Mouse (Mus musculus): ENCODE measurements around the gene Cdhr5. TPM values are rescaled to one million over a fixed set of nuclear protein-coding genes. Genes with fewer than 3 reads are reported as not detected.
"Not testable (repeated sequence)": the region's sequence is repeated elsewhere in the genome, so short reads cannot be mapped to it uniquely, and the experiment has no call there.

Cdhr5 gene
- total RNA-seq, 4 experiments from 2014 or later = not detected

DNA sequence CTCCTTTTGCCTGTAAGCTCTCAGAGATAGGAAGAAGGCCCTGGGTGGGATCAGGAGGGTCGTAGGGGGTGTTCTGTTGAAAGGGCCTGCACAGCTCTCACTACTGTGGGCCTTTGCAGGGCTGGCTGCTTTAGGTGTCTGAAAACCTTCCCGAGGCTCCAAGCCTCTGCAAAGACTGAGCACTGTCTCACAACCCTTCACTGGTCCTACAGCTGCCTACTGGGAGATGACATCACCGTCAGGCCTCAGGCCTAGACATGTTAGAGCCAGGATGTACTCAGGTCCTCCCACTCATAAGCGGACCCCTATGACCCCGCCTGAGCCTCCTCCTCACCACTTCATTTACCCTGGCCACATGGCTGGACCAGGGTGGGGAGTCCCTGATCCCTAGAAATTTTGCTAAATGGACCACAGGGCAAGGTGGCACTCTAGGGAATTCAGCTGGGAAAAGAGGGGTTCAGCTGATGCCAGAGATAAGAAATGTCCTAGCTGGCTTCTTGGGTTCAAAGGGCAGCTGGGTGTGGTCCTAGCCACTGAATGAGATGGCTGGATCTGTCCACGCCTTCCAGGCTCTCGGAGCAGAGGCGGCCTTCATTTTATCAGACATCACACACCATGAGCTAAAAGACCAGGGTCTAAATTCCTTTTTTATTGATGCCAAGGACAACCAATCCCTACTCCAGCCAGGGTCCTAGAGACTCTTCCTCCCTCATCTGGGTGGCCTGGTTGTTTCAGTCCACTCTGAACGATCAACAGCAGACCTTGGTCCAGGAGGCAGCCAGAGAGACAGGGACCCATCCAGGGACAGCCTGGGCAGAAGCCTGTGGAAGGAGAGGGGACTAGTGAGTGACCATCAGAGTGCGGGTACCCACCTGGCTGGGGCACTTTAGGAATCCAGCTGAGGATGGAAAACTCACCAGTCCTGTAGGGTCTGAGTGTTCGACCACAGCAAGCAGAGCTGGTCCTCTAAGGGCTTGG is 1.4 kb upstream of the Cdhr5 start:
- no peak for DNase-seq (ENCODE audit: low spot score in 2 of 2)

DNA sequence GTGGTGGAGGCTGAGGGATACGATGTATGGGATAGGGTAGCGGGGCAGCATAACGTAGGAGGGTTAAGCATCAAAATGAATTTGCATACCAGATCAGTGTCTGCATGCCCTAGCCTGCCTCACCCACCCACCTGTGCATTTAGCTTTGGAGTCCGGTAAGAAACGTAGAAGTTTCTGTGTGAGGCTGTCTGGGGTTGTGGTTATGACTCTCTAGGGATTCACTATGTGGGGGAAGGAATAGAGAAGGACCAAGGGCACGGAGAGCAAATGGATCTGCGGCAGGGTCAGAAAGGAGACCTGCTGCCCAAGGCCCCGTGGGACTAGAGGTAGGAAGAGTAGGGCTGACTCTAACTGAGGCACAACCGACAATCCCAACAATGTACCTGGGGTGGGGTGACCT is 1.2 kb downstream of the Cdhr5 start:
- no peak for DNase-seq (ENCODE audit: low spot score in 2 of 2)

DNA sequence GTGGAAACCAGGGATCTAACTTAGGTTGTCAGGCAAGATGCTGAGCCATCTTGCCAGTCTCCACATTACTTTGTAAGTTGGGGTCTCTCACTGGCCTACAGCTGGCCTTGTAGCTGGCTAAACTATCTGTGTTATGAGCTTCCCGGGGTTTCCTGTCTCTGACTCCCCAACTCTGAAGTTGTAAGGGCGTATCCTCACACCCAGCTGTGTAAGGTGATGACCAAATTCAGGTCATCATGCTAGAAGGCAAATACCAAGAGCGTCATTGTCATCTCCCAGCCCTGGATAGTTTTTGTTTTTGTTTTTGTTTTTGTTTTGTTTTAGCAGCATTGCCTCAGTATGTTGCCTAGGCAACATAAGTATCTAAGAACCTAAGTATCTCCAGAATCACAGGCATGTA is 6.0 kb downstream of the Cdhr5 start:
- no peak for DNase-seq (ENCODE audit: low spot score in 2 of 2)

DNA sequence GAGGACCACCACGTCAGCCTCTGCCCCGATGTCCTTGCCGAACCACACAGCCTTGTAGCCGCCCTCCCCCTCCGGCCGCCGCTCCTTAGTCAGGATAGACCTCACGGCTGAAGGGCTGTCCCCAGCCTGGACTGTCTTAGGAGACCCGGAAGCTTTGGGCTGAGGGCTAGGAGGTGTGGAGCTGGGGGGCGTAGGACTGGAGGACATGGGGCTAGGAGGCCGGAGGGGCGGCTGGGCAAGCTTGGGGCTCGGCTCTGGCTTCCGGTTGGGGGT is 7.4 kb downstream of the Cdhr5 start:
- no peak for DNase-seq (ENCODE audit: low spot score in 2 of 2)

DNA sequence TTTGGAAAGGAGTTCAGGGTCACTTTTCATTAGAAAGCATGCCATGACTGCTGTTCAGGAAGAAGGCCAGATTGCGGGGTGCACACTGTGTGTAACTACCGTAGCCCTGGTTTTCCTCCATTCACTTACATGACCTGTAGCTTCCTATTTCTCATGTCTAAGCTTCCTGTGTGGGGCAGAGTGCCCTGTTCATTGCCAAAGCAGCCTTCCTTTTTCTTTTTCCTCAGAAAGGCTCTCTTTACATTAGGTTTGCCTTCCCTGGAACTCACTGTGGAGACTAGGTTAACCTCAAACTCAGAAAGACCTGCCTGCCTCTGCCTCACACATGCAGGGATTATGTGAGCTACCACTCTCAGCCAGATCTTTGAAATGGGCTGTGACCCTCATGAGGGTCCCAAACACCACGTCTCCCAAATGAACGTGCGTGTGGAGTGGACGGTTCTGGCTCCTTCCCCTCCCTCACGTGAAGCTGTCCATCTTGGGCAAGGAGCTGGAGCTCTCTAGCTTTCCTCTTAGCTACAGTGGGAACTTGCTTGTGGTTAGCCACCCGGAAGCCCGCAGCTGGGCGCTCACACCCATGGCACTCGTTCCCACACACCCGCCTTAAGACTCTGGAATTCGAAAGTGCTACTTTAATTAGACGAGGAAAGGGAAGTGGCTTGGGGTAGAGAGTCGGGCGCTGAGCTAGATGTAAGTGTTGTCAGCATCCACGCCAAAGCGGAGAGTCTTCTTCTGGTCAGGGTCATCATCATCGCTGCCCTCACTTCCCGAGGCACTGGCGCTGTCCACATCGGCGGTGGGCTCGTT is 7.9 kb downstream of the Cdhr5 start:
- DNase-seq (ENCODE audit: low spot score in 2 of 2) = no peak

DNA sequence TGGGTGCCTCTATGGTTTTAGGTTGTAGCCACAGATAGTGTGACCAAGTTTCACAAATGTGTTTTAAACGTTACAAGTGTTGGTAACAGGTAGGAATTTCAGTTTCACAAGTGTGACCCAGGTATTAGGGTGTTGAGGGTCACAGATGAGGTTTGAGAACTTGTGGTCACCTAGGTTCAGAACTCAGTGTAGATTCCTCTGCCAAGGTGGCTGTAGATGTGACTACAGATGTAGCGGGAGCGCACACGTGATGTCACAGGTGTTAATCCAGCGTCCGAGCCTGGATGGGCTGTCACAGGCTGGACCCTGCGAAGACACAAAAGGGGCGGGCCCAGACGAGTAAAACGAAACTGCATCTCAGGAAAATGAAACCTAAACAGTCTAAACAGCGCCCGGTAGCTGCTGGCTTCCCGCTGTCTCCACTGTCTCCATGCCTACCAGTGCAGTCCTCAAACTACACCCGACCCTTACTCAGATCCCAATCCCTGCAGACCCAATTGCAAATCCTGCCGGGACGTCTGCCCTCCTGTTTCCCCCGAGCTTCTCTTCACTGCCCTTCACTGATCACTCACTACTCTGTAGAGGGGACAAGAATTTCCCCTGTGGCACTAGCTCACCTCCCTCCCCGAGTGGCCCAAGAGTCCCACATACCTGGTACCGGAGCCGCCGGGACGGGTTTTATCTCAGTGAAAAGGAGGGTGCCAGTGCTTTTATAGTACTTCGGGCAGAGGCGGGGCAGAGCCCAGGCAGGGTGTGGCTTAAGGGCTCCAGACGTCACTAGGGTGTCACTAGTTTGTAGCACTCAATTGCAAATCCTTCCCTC is 10.6 kb downstream of the Cdhr5 start, which contains the start of gene Irf7:
Gene Irf7 (minus strand): TSS at position 743 of the 823 bp plus-strand sequence.
- no peak for DNase-seq (ENCODE audit: low spot score in 2 of 2)

DNA sequence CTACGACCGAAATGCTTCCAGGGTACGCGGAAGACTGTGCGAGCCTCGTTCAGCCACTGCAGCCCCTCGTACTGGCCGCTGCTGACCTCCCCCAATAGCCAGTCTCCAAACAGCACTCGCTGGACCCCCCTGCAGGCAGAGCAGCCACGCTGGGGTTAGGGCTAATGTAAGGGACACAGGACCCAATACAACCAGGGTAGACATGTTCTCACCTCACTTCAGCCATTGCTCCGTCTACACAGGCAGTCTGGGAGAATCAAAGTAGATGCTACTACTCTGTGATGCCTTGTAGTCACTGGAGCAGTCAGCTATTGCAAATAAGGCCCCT is 11.2 kb downstream of the Cdhr5 start:
- no peak for DNase-seq (ENCODE audit: low spot score in 2 of 2)

DNA sequence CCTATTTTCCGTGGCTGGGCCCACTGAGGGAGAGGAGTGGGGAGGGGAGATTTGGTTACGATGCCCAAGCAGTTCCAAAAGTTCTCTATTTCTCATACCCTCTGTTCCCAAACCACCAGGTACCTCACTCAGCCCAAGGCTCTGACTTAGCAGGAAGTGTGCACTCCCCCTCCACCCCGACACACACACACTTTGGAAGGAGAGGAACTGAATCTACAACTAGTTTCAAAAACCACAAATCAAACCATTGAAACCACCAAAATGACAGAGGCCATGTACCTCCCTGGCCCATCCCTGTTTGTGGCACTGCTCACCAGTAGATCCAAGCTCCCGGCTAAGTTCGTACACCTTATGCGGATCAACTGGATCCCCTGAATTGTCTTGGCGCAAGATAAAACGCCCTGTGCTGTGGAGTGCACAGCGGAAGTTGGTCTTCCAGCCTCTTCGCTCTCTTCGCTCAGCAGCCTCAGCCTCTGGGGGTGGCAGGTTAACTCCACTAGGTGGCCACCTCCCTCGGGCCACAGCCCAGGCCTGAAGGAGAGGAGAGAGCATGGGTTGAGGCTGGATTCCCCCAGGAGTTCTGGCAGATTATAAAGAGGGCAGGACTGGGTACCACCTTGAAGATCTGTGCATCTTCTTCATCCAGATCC is 11.7 kb downstream of the Cdhr5 start:
- DNase-seq (ENCODE audit: low spot score in 2 of 2) = no peak

DNA sequence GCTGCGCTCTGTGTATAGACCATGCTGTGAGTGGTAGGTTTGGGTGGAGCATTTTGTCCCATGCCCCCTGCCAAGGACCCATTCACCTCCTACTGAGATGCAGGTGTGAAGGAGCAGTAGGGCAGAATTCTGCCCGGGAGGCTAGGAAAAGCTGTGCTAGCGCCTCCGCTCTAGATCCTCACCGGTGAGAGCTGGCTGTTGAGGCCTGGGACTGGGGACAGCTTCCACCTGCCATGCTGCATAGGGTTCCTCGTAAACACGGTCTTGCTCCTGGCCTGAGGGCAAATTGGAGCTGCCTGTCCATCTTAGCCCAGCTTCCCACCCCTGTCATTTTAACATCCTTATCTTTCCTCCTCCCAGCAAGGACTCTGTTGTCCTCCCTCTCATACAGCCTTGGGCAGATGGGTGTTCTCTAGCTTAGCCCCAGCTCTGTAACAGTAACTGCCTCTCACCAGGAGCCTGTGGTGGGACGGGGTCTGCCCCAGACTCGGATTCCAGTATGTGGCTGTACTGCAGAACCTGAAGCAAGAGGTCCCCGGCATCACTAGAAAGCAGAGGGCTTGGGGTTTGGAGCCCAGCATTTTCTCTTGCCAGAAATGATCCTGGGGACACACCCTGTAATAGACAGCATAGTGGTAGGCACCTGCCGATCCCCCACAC is 12.4 kb downstream of the Cdhr5 start:
- no peak for DNase-seq (ENCODE audit: low spot score in 2 of 2)

DNA sequence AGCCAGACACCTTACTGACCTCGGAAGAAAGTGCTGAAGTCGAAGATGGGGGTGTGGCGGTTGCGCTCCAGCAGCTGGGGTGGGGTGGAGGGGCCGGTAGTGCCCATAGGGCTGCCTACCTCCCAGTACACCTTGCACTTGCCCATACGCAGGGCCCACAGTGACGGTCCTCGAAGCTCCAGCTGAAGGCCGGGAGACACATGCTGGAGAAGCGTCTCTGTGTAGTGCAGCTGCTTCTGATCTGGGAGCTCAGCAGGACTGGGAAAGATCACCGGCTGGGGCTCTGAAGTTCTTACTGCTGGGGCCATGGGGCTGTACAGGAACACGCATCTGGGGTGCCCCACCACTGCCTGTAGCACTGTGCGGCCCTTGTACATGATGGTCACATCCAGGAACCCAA is 12.9 kb downstream of the Cdhr5 start:
- no peak for DNase-seq (ENCODE audit: low spot score in 2 of 2)

DNA sequence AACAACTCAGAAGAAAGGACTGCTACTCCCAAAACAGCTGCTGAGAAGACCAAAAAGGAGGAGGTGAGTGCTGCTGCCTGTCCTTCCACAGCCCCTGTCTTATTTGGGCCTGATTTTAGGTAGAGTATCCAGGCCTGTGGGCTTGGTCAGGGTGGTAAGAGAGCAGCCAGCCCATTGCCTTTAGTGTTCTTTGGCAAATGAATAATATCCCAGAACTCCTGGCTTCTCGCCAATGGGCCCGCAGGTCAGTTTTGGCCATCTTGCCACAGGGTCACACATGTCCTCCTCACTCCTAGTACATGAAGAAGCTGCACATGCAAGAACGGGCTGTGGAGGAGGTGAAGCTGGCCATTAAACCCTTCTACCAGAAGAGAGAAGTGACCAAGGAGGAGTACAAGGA is 15.1 kb downstream of the Cdhr5 start:
- DNase-seq (ENCODE audit: low spot score in 2 of 2) = no peak

DNA sequence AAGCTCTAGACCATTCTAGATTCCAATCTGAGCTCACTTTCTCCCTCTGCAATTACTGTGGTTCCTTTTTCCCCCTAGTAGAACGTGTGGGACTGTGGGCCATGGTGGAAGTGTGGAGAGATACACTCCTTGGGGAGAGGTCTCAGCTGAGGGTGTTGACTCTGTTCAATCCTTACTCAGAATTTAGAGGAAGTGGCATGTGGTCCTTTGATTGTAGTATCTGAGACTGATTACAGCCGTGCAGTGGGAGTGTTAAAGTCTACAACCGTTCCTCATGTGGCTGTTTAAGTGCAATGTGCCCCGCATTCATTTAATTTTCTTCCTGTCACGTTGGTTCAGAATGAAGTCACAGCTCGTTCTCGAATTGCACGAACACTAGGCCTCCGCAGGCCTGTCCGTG is 20.4 kb downstream of the Cdhr5 start:
- no peak for DNase-seq (ENCODE audit: low spot score in 2 of 2)

DNA sequence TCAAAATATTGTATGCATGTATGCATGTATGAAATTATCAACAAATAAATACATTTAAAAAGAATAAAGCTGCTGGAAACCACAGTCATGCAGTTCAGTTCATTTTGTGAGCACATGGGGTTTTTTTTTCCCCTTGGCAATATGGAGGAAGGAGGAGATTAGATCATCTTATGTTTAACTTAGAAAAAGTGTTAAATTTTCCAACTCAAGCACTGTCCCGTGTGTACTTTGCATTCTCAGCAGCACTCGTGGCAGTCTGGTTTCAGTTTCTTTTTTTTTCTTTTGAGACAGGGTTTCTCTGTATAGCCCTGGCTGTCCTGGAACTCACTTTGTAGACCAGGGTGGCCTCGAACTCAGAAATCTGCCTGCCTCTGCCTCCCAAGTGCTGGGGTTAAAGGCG is 26.1 kb downstream of the Cdhr5 start:
- not testable (repeated sequence) for DNase-seq (ENCODE audit: low spot score in 2 of 2)

DNA sequence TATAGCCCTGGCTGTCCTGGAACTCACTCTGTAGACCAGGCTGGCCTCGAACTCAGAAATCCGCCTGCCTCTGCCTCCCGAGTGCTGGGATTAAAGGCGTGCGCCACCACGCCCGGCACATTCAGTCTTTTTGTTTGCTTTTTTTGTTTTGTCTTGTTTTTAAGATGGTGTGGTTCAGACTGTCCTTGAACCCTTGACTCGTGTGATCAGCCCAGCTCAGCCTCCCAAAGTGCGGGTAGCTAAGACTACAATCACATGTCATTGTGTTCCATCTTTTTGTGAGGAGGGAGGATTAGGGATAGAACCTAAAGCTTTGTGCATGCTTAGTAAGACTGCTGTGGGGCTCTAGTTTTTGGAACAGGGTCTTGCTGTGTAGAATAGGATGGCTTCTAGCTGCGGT is 45.0 kb downstream of the Cdhr5 start:
- DNase-seq (ENCODE audit: low spot score in 2 of 2) = no peak

DNA sequence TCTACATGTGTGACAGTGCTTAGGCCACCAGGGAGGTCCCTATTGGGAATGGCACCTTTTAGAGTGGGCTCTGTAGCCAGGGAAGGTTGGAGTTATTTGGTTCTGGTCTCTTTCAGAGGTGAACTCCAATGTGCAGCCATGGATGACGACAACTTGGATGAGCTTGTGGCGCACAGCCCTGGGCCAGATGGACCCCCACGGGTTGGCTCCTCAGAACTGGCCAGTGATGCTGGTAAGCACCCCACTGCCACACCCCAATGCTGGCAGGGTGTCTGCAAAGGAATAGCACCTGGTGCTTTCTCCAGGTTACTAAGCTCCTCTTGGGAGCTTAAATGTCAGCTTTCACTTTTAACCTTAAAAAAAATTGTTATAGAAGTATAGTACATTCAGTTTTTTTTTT is 45.5 kb downstream of the Cdhr5 start:
- no peak for DNase-seq (ENCODE audit: low spot score in 2 of 2)

DNA sequence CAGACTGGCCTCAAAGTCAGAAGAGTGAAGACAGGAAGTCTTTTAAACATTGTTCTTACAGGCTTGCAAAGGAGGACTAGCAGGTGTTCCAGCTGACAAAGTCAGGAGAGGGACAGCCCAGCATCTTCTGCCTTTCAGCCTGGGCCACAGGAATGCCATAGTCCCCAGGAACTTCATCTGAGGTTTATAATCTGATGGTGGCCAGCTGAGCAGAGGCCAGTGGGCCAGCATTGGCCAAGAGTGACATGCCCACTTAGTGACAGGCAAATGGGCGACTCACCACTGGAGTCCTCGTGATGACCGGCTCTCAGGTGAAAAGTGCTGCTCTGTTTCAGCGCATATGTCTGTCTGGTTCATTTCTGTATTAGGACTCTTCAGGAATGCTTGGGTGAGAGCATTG is 46.0 kb downstream of the Cdhr5 start:
- no peak for DNase-seq (ENCODE audit: low spot score in 2 of 2)

DNA sequence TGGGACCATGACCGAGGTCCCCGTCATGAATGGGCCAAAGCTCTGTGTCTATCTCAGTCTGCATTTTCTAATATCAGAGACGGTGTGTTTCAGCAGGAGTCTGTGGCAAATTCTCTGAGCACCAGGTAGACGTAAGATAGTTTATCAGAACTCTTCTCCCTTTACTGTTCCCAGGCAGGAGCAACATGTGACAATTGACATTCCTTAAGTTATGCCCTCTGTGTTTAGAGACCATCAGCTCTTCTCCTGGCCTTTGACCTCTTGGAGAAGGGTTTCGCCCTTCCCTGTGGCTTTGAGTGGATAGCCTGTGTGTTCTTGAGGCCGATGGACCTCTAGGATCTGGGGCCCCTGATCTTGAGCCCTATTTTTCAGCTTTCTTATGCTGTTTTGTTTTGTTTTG is 46.9 kb downstream of the Cdhr5 start:
- DNase-seq (ENCODE audit: low spot score in 2 of 2) = no peak

DNA sequence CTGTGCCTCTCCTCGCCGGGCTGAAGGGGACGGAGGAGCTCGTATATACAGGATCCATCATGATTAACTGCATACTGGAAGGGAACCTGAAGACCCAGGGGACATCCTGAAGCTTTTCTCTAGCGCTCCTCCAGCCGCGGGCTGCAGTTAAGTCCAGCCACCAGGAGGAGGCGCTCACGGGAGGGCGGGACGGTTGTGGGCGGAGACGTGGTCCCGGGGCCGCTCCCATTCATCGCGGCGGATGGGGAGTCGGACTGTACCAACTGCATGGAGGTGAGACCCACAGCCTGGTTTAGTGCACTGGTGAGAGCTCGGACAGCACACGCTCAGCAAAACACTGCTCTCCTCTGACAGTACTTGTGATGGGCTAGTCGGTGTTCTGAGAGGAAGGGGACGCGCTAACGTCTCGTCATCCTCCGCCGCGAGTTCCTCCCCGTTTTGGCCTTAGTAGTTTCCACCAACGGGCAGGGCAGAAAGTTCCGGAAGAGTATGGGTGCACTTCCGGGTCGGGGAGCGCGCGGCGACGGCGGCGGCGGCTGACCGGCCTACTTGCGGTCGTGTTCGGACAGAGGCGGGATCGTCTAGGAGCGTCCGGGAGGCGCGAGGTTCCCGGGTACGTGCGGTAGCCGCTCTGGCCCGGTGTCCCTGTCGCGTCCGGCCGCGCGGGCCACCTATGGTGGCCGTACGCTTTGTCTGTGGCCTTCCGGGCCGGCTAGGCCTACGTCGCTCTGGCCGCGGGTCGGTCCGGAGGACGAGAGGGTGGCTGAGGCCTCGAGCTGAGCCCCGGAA is 48.1 kb downstream of the Cdhr5 start, which contains the start of gene Phrf1:
Gene Phrf1 (plus strand): TSS at position 506 of the 789 bp plus-strand sequence.
- peak; percentile 83 to 92 for DNase-seq (ENCODE audit: low spot score in 2 of 2)

DNA sequence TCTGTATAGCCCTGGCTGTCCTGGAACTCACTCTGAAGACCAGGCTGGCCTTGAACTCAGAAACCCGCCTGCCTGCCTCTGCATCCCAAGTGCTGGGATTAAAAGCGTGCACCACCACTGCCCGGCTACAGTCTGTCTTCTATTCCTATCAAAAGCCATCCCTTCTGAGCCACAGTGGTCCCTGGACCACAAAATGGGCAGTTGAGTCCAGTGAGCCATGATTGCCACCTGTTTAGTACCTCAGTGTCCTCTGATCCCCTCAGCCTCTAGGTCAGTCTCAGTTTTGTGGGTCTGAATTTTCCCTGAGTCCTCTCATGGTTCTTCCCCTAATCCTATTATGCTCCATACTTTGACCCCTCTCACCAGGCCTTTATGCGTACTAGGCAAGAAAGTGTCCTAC is 48.8 kb downstream of the Cdhr5 start:
- no peak for DNase-seq (ENCODE audit: low spot score in 2 of 2)

DNA sequence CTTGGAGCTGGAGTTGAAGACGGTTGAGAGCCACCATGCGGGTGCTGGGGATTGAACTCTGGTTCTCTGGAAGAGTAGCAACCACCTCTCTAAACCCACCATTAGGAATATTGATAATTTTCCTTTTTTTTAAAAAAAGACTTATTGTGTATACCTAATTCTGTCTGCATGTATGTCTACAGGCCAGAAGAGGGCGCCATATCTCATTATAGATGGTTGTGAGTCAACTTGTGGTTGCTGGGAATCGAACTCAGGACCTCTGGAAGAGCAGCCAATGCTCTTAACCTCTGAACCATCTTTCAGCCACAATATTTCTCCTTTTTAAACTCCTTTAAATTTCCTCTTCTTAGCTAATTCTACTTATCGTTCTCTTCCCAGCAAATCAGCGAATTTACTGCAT is 50.1 kb downstream of the Cdhr5 start:
- no peak for DNase-seq (ENCODE audit: low spot score in 2 of 2)
